Mouse (Mus musculus) bone marrow, adult 2 months (tissue): ENCODE data around the gene Shc4. TPM values are rescaled to one million over a fixed set of nuclear protein-coding genes. Genes with fewer than 3 reads are reported as not detected.

Experiments used
- H3K27ac ChIP-seq: fragments of 200-500 bp; 2 replicates; pipeline ENCODE4 v1.5.1; 2012; ENCODE audit warnings: low read depth, mild to moderate bottlenecking, control low read depth, inconsistent platforms, low read length; ENCODE audit not compliant: control insufficient read depth, poor library complexity, insufficient read depth
- H3K4me1 ChIP-seq: fragments of 200-500 bp; 2 replicates; pipeline ENCODE4 v1.6.1; 2011; ENCODE audit warnings: low read length; ENCODE audit not compliant: control insufficient read depth, insufficient read depth
- H3K4me3 ChIP-seq: fragments of 200-500 bp; replicated peaks from 2 replicates; pipeline ENCODE3; 2011; ENCODE audit warnings: mild to moderate bottlenecking, low read depth, low read length, control low read depth; ENCODE audit not compliant: control insufficient read depth
- CTCF ChIP-seq: fragments of 200-500 bp; IDR thresholded peaks from 2 replicates; pipeline ENCODE4 v1.5.1; 2011; ENCODE audit warnings: low read length, control low read depth; ENCODE audit not compliant: control insufficient read depth, insufficient read depth
- POLR2A ChIP-seq: fragments of 200-500 bp; IDR thresholded peaks from 2 replicates; pipeline ENCODE4 v1.6.1; 2011; ENCODE audit warnings: low read depth, mild to moderate bottlenecking, control low read depth, low read length, borderline replicate concordance; ENCODE audit not compliant: control insufficient read depth
- WGBS: fragments of 180-500 bp; shearing (Covaris S2); methylation state at CpG from one replicate; pipeline ENCODE4 v1.1.7; 2018; 5-methylcytosine and 5-hydroxymethylcytosine counted together
- polyA plus RNA-seq: library from polyadenylated mRNA; stranded (reverse); fragments of >200 nt; gene quantifications from 2 replicates; pipeline ENCODE4 v1.2.4, GENCODE M21; 2011; ENCODE audit warnings: low replicate concordance; ENCODE audit not compliant: missing spikeins, insufficient read depth, insufficient read length

Shc4 gene
- polyA plus RNA-seq, 1 experiment = not detected

GRCm38 (mm10) chr2:125615858-125616424, 108.0 kb downstream of the Shc4 start:
- TF ChIP-seq POLR2A (no peak), CTCF (no peak)
- no peak overlapping the region for H3K27ac ChIP-seq
- 76% methylated on average over 8 of the region's 8 CpGs for WGBS
- H3K4me1 ChIP-seq = no peaks in the 10 kb centered on the region
- no peak overlapping the region for H3K4me3 ChIP-seq

- no peak for TF ChIP-seq CTCF
- no peak for TF ChIP-seq POLR2A
- 94% methylated on average over 7 of the region's 7 CpGs for WGBS
- H3K4me3 ChIP-seq = no peak overlapping the region
- no peak overlapping the region for H3K27ac ChIP-seq
- no peaks in the 10 kb centered on the region for H3K4me1 ChIP-seq
These were observed 108.5 kb downstream of the Shc4 start for GRCm38 (mm10) chr2:125615440-125615839.

- WGBS = 89% methylated on average over 17 of the region's 17 CpGs
- no peak overlapping the region for H3K4me3 ChIP-seq
- no peak overlapping the region for H3K27ac ChIP-seq
- TF ChIP-seq POLR2A (no peak), CTCF (no peak)
- H3K4me1 ChIP-seq = no peaks in the 10 kb centered on the region
These were observed 117.6 kb downstream of the Shc4 start for GRCm38 (mm10) chr2:125606220-125606845.

GRCm38 (mm10) chr2:125604646-125605045, 119.3 kb downstream of the Shc4 start:
- TF ChIP-seq POLR2A = no peak
- TF ChIP-seq CTCF = peak; percentile 56
- Histone ChIP-seq H3K4me3 (no peak overlapping the region), H3K4me1 (no peaks in the 10 kb centered on the region), H3K27ac (no peak overlapping the region)
- 83% methylated on average over 7 of the region's 7 CpGs for WGBS

- no peaks in the 10 kb centered on the region for H3K4me1 ChIP-seq
- WGBS = 95% methylated on average over 3 of the region's 3 CpGs
- H3K4me3 ChIP-seq = no peak overlapping the region
- H3K27ac ChIP-seq = no peak overlapping the region
- TF ChIP-seq CTCF = no peak
- no peak for TF ChIP-seq POLR2A
These were observed 121.0 kb downstream of the Shc4 start for GRCm38 (mm10) chr2:125602970-125603369.

- Histone ChIP-seq H3K27ac (no peak overlapping the region), H3K4me3 (no peak overlapping the region), H3K4me1 (no peaks in the 10 kb centered on the region)
- no peak for TF ChIP-seq CTCF
- TF ChIP-seq POLR2A = no peak
- WGBS = 90% methylated on average over 4 of the region's 4 CpGs
These were observed 125.0 kb downstream of the Shc4 start for GRCm38 (mm10) chr2:125598958-125599357.

GRCm38 (mm10) chr2:125598251-125598650, 125.7 kb downstream of the Shc4 start:
- 86% methylated on average over 6 of the region's 6 CpGs for WGBS
- H3K4me1 ChIP-seq = no peaks in the 10 kb centered on the region
- no peak overlapping the region for H3K27ac ChIP-seq
- no peak for TF ChIP-seq CTCF
- TF ChIP-seq POLR2A = no peak
- no peak overlapping the region for H3K4me3 ChIP-seq

GRCm38 (mm10) chr2:125594786-125595185, 129.2 kb downstream of the Shc4 start:
- H3K27ac ChIP-seq = no peak overlapping the region
- 95% methylated on average over 12 of the region's 12 CpGs for WGBS
- H3K4me1 ChIP-seq = no peaks in the 10 kb centered on the region
- H3K4me3 ChIP-seq = no peak overlapping the region
- no peak for TF ChIP-seq POLR2A
- TF ChIP-seq CTCF = no peak
